Mouse (Mus musculus): ENCODE results near the gene Cdhr4.
"Not testable (repeated sequence)": the region's sequence is repeated elsewhere in the genome, so short reads cannot be mapped to it uniquely, and the experiment has no call there.

DNA sequence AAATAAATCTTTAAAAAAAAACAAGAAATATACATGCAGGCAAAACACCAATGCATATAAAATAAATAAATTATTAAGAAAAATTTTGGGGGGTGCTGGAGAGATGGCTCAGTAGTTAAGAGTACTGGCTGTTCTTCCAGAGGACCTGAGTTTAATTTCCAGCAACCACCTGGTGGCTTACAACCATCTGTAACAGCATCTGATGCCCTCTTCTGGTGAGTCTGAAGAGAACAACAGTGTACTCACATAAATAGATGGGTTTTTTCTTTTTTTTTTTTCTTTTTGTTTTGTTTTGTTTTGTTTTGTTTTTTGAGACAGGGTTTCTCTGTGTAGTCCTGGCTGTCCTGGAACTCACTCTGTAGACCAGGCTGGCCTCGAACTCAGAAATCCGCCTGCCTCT, 21.3 kb downstream of the Cdhr4 start:
- TF ChIP-seq CTCF (IDR thresholded peaks at IDR 0.05; ENCODE audit: low read depth) = 0 out of 2 replicates have a peak, but pooled peaks have one; percentile 20
- not testable (repeated sequence) for TF ChIP-seq EP300 (IDR thresholded peaks at IDR 0.05; ENCODE audit: low read depth)

Data from heart, postnatal 0 days (tissue).